Mouse (Mus musculus) limb, embryonic 14.5 days (tissue): ENCODE measurements at regions not wholly inside any gene's neighbourhood (a gene's known extent, or its start where the extent isn't known, plus 50 kb on each side); places are given as distances from the start of the nearest gene placed in this dataset.

ENCODE experiments used
- ATAC-seq: fragments of 200-750 bp; cut with Nextera tagmentation; 2 replicates; pipeline ENCODE4 v1.8.0; 2017; ENCODE audit warnings: low read depth, moderate number of reproducible peaks, moderate TSS enrichment; ENCODE audit not compliant: low FRiP score
- DNase-seq: peaks from one replicate; pipeline ENCODE4 v3.0.0-alpha.2; 2015; ENCODE audit warnings: low spot score
- H3K27ac ChIP-seq: fragments of 300-500 bp; sonication (generic); replicated peaks from 2 replicates; pipeline ENCODE4 v1.5.1; 2014; ENCODE audit warnings: low read depth, mild to moderate bottlenecking, low read length, moderate library complexity, mixed read lengths
- H3K27me3 ChIP-seq: fragments of 300-500 bp; sonication (generic); 2 replicates; pipeline ENCODE4 v1.6.1; 2014; ENCODE audit warnings: low read length, mixed read lengths; ENCODE audit not compliant: control insufficient read depth, insufficient read depth
- H3K36me3 ChIP-seq: fragments of 300-500 bp; sonication (generic); 2 replicates; pipeline ENCODE4 v1.6.1; 2014; ENCODE audit warnings: mild to moderate bottlenecking, low read length, moderate library complexity, mixed read lengths; ENCODE audit not compliant: control insufficient read depth, insufficient read depth
- H3K4me1 ChIP-seq: fragments of 300-500 bp; sonication (generic); 2 replicates; pipeline ENCODE4 v1.6.1; 2014; ENCODE audit warnings: antibody characterized with exemption, low read length, mixed read lengths; ENCODE audit not compliant: control insufficient read depth, insufficient read depth
- H3K4me2 ChIP-seq: fragments of 300-500 bp; sonication (generic); replicated peaks from 2 replicates; pipeline ENCODE4 v1.6.1; 2014; ENCODE audit warnings: low read depth, mild to moderate bottlenecking, low read length, moderate library complexity; ENCODE audit not compliant: severe bottlenecking
- H3K4me3 ChIP-seq: fragments of 300-500 bp; sonication (generic); replicated peaks from 2 replicates; pipeline ENCODE4 v1.5.1; 2014; ENCODE audit warnings: low read length
- H3K9ac ChIP-seq: fragments of 300-500 bp; sonication (generic); 2 replicates; pipeline ENCODE4 v1.6.1; 2014; ENCODE audit warnings: mild to moderate bottlenecking, low read depth, low read length, moderate library complexity; ENCODE audit not compliant: severe bottlenecking
- H3K9me3 ChIP-seq: fragments of 300-500 bp; sonication (generic); 2 replicates; pipeline ENCODE4 v1.6.1; 2016; ENCODE audit warnings: low read length; ENCODE audit not compliant: control insufficient read depth
- POLR2A ChIP-seq: fragments of 200-500 bp; IDR thresholded peaks from 2 replicates; pipeline ENCODE4 v1.8.0; 2012; ENCODE audit warnings: inconsistent platforms, mild to moderate bottlenecking, moderate library complexity, borderline replicate concordance; ENCODE audit not compliant: insufficient read depth, insufficient read length; ENCODE audit errors: extremely low read depth
- WGBS: fragments of 180-500 bp; shearing (Covaris S2); extraction: QIAGEN DNeasy Blood & Tissue Kit; methylation state at CpG from one replicate; pipeline ENCODE4 v1.1.7; 2014; 5-methylcytosine and 5-hydroxymethylcytosine counted together

- 71% methylated on average over 7 of the region's 7 CpGs for WGBS
These were observed 583.6 kb downstream of the Efna5 start for GRCm38 (mm10) chr17:62297393-62298060.

GRCm38 (mm10) chr17:62295412-62295811 lies 585.7 kb downstream of the Efna5 start:
- no peak overlapping the region for H3K9ac ChIP-seq
- no peak overlapping the region for H3K4me2 ChIP-seq
- H3K27ac ChIP-seq: no peak overlapping the region
- no peak overlapping the region for H3K4me3 ChIP-seq
- H3K27me3 ChIP-seq: no peaks in the 10 kb centered on the region
- no peaks in the 10 kb centered on the region for H3K9me3 ChIP-seq
- no peak for TF ChIP-seq POLR2A
- DNase-seq (no peak), ATAC-seq (no peak)
- no peaks in the 10 kb centered on the region for H3K4me1 ChIP-seq
- H3K36me3 ChIP-seq: no peaks in the 10 kb centered on the region

More at GRCm38 (mm10) chr17:62297393-62298060, 583.6 kb downstream of the Efna5 start:
- Histone ChIP-seq H3K4me3 (no peak overlapping the region), H3K27ac (no peak overlapping the region), H3K4me2 (no peak overlapping the region), H3K36me3 (no peaks in the 10 kb centered on the region), H3K4me1 (no peaks in the 10 kb centered on the region), H3K9ac (no peak overlapping the region), H3K27me3 (no peaks in the 10 kb centered on the region), H3K9me3 (no peaks in the 10 kb centered on the region)
- no peak for TF ChIP-seq POLR2A
- peak; percentile 67 for DNase-seq
- no peak for ATAC-seq

- Histone ChIP-seq H3K27me3 (no peaks in the 10 kb centered on the region), H3K4me1 (no peaks in the 10 kb centered on the region), H3K9ac (no peak overlapping the region), H3K4me2 (no peak overlapping the region), H3K27ac (no peak overlapping the region), H3K4me3 (no peak overlapping the region), H3K36me3 (no peaks in the 10 kb centered on the region), H3K9me3 (no peaks in the 10 kb centered on the region)
- no peak for DNase-seq
- 76% methylated on average over 5 of the region's 5 CpGs for WGBS
- no peak for ATAC-seq
- no peak for TF ChIP-seq POLR2A
These were observed 588.4 kb downstream of the Efna5 start for GRCm38 (mm10) chr17:62292703-62293102.

- Histone ChIP-seq H3K4me2 (no peak overlapping the region), H3K4me1 (no peaks in the 10 kb centered on the region), H3K4me3 (no peak overlapping the region), H3K9ac (no peak overlapping the region), H3K27ac (no peak overlapping the region), H3K9me3 (no peaks in the 10 kb centered on the region), H3K36me3 (no peaks in the 10 kb centered on the region), H3K27me3 (no peaks in the 10 kb centered on the region)
- TF ChIP-seq POLR2A: no peak
- ATAC-seq (no peak), DNase-seq (no peak)
These were observed 593.5 kb downstream of the Efna5 start for GRCm38 (mm10) chr17:62287666-62288065.

GRCm38 (mm10) chr17:62287127-62287526 lies 594.0 kb downstream of the Efna5 start:
- no peak overlapping the region for H3K4me2 ChIP-seq
- no peak for TF ChIP-seq POLR2A
- no peaks in the 10 kb centered on the region for H3K36me3 ChIP-seq
- ATAC-seq: no peak
- 77% methylated on average over 4 of the region's 4 CpGs for WGBS
- H3K4me3 ChIP-seq: no peak overlapping the region
- no peak overlapping the region for H3K9ac ChIP-seq
- no peaks in the 10 kb centered on the region for H3K4me1 ChIP-seq
- H3K27ac ChIP-seq: no peak overlapping the region
- H3K27me3 ChIP-seq: no peaks in the 10 kb centered on the region
- H3K9me3 ChIP-seq: no peaks in the 10 kb centered on the region
- no peak for DNase-seq
